Mouse (Mus musculus): Measurements from ENCODE around the gene Usp34.
"Not testable (repeated sequence)": the region's sequence is repeated elsewhere in the genome, so short reads cannot be mapped to it uniquely, and the experiment has no call there.

Usp34 gene

DNA sequence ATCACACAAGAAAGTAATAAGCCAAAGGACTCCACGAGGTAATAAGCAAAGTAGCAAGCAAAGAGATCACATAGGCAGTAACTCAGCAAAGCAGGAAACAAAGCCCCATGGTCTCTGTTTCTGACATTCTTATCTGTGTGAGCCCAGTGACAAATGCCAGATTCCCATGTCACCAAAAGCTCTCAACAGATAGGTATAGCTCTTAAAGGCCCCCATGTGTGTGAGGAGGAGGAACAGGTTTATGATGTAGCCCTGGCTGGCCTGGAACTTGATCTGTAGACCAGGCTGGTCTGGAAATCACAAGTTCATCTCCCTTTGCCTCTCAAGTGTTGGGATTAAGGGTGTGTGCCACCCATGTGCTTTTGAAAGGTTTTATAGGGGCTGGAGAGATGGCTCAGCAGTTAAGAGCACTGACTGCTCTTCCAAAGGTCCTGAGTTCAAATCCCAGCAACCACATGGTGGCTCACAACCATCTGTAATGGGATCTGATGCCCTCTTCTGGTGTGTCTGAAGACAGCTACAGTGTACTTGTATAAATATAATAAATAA, 53.1 kb downstream of the Usp34 start:
- DNase-seq = not testable (repeated sequence)

DNA sequence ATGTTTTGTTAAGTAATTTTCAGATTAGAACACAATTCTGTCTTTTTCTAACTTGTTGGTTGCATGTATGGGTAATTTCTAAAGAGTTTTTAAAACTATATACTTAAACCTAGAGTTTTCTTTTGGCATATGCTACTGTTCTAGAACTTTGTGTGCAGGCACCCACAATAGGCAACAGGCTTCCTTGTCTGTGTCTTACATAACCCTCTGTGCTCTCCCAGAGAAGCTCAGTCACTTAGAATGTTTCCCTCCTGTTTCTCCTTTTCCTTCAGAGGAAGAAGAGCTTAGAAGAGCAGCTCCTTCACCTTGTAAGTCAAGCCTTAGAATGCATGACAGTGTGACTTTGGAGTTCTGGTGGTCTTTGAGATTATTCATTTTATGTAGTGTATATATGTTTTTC, 55.6 kb downstream of the Usp34 start:
- no peak for DNase-seq

DNA sequence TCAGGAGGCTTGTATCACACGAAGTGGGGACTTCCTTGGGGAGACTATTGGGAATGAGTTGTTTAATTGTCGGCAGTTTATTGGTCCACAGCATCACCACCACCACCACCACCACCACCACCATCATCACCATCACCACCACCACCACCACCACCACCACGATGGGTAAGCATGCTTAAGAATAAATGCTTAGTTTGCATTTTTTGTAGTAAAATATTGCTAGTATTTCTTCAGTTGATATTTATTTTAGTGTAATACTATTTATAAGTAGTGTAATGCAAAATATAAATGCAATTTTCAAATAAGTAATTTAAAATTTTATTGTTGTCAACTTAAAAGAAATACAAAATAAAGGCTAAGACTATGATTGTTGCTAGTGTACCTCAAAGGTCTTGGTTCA, 57.7 kb downstream of the Usp34 start:
- DNase-seq = no peak

DNA sequence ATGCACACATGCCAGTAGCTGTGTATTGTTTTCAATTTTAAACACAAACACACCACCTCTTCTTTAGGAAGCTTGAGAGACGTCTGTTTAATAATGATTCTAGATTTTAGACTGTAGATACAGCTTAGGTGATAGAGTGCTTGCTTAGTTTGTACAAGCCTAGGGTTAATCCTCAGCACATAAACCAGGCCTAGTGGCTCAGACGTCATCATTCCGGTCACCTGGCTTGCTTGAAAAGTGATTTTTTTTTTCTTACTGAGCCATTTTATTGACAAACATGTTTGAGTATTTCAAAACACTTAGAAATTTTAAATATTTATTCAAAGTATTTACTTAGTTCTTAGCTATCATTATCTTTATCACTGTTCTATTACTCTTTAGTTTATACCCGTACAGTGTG, 65.3 kb downstream of the Usp34 start:
- no peak for DNase-seq

DNA sequence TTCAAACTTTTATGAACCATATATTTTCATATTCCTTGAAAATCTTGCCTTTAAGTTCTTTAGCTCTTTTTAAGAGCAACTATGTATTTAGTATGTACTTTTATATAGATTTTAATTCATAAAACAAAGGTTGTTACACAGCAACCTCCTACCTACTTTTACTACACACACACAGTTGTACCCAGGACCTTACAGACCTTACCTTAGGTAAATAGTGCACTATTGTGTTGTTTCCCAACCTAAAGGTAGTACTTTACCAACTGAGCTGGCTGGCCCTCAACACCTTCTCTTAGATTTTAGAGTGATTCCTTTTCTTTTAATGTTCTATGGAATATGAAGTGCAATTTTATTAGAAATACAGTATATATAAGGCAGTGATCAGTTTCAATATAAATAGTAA, 65.8 kb downstream of the Usp34 start:
- no peak for DNase-seq

DNA sequence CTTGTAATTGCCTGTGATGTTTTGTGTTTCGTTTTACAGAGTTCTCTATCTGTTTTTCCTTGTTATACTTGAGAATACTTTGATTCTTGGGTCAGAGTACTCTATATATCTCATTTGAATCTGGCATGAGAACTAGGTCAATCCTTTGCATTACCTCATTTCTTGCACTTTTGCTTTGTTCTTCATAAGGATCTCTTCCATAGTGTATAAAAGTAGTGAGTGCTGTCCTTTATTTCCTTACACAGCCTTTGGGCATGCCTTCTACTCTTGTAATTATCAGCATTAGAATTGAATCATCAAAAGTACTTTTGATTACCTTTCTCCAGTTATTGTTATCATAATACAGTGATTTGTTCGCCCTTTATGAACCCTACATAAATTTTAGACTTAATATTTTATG, 73.4 kb downstream of the Usp34 start:
- DNase-seq = no peak

DNA sequence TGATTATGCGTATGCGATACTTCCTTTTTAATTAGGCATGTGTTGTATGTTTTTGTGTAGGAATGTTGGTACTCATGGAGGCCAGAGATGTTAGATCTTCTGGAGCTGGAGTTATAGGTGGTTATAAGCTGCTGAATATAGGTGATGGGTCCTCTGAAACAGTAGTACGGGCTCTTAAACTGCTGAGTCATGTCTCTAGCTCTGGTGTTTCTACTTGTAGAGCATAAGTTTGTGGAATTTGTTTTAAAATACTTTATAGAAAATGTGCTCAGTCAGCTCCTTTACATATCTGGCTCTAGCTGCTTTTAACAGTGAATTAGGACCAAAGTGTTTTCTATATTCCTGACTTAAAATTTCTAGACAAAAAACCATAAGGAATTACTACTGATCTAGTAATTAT, 73.9 kb downstream of the Usp34 start:
- DNase-seq = no peak

DNA sequence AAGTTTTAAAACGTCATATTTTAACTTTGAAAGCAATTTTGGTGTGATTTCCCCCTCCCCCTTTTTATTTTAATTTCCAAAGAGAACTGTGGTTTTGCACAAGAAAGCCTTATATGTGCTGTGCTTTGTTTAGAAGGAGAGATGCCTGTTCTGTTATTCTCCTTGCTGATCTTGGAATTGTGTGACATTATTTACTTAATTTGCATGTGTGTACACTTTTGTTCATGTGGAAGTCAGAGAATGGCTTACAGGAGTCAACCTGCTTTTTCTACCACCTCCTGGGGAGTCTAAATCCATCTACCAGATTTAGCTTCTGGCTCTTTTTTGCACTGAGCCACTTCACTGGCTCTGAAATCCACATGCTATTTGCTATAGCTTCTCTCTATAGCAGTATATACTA, 76.1 kb downstream of the Usp34 start:
- no peak for DNase-seq

DNA sequence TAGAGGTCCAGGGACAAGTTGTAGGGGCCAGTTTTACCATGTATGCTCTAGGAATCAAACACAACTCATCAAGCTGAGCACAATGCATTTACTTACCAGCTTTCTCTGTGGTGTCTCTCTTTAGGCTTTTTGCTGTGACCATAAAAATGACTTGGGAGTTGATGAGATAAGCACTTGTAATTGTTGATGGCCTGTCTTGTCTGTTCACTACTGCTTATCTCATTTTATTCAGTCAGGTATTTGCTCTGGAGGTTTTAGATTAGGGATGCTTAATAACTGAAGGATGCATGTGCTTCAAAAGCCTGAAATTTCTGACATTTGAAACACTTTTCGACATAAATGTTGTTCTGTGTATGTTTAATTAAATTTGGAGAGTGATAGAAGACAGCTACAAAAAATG, 83.0 kb downstream of the Usp34 start:
- DNase-seq = no peak

DNA sequence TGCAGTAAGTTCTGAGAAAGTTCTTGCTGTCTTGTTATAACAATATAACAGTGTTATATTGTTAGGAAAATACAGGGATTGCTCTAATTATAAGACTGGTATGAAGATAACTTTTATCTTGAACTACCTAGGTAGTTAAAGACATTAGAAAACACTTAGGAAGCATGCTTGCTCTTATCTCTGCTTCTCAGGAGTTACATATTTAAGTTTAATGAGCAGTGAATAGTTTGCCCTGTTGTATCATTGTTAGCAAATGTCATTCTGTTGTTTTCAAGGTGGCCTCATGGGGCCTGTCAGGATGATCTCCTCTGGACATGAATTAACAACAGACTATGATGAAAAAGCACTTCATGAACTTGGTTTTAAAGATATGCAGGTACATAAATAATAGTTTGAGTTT, 85.9 kb downstream of the Usp34 start:
- DNase-seq = no peak

DNA sequence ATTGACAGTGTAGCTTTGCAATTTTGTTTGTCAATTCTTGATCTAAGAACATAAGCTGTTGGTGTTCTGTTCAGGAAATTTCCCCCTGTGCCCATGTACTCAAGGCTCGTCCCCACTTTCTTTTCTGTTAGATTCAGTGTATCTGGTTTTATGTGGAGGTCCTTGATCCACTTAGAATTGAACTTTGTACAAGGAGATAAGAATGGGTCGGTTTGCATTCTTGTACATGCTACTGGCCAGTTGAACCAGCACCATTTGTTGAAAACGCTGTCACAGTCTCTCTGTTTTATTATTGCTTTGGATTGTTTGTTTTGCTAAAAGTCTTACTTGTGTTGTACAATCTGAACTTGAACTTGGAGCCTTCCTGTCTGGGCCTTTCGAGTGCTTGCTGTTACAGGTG, 89.9 kb downstream of the Usp34 start:
- DNase-seq = no peak

DNA sequence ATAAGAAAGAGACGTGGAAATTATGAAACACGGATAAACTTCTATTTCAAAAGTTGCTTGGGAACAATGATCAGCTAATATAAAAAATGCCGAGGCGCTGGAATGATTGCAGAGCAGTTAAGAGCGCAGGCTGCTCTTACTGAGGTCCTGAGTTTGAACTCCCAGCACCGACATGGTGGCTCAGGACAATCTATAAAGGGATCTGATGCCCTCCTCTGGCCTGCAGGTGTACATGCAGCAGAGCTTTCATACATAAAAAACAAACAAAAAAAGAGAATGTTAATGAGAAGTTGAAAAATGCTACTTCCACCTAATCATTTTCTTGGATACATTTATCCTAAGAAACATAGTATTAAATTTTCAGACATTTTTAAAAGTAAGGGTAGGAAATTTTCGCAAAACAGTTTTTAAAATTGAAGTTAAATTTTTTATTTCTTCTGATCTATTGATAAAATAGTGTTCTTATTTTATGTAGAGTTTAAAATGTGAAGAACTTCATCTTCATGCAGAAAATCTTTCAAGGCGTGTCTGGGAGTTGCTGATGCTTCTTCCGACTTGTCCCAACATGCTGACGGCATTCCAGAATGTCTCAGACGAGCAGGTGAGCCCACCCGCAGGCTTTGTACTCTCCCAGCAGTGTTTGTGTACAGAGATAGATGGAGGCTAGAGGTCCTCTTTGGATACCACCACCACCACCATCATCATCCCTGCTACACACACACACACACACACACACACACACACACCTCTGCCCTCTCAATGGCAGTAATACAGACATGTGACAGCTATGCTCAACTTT, 94.5 kb downstream of the Usp34 start:
- no peak for DNase-seq

DNA sequence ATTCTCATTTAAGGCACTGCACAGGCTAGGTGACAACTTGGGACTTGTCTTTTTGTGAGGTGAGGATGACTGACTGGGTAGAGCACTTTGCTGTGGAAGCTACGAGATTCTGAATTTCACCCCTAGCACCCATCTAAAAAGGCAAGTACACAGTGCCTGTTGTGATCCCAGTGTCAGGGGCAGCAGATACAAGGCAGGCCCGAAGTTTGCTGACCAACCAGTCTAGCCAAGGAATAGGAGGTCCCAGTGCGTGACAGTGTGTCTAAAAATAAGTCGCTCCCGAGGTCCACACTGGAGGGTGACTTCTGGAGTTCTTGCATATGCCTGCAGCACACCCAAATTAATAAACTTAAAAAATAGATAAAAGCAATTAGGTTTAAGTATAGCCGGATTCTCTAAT, 121.6 kb downstream of the Usp34 start:
- no peak for DNase-seq

DNA sequence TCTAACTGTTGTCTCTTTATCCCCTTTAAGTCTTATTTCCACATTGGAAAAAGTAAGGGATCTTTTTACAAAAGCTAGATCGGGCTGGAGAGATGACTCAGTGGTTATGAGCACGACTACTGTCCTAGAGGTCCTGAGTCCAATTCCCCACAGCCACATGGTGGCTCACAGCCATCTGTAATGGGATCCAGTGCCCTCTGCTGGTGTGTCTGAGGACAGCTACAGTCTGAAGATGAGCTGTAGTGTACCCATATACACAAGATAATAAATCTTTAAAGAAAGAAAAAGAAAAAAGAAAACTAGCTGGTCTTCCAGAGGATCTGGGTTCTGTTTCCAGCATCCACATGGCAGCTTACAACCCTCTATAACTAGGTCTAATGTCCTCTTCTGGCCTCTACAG, 123.3 kb downstream of the Usp34 start:
- no peak for DNase-seq

DNA sequence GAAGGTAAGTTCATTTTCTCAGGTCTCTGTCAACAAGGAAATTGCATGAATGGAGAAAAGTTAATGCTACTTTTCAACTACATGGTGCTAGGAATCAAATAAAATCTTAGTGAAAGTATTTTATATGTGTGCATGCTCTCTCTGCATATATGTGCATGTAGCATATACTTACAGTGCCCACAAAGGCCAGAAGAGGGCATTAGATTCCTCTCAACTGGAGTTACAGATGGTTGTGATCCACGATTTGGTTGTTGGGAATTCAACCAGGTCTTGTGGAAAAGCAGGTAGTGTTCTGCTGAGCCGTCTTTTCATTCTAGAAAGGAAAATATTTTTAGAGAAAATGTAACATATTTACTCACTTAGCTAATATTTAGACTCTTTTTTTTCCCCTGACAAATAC, 129.4 kb downstream of the Usp34 start:
- no peak for DNase-seq

DNA sequence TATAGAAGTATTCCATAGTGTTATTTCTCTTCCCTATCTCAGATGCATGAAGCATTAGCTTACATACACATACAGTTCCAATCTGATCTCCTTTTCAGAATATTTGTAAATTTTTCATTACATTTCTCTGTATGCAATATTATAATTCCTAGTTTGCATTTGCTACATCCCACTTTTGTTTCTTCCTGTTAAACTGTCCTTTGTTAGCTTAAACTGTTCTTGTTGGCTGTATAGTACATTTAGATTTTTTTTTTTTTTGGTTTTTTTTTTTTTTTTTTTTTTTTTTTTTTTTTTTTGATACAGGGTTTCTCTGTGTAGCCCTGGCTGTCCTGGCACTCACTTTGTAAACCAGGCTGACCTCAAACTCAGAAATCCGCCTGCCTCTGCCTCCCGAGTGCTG, 159.2 kb downstream of the Usp34 start:
- DNase-seq = not testable (repeated sequence)

DNA sequence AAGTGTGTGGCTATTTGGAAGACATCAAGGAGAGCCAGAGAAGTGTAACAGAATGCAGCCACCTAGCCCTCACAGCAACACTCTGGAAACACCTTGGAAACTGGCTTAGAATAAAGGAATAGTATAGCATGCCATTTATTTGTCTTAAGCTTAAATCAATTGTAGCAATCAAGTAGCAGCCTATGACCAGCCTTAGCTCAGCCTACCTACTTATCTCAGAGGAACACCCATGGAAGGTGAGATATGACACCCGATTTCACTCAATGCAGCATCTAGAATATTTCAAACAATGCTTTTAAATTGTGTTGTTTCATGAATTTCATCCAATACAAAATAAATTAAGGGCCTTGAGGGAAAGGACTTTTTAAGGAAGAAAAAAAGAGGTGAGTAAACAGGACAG, 183.3 kb downstream of the Usp34 start:
- no peak for DNase-seq

DNA sequence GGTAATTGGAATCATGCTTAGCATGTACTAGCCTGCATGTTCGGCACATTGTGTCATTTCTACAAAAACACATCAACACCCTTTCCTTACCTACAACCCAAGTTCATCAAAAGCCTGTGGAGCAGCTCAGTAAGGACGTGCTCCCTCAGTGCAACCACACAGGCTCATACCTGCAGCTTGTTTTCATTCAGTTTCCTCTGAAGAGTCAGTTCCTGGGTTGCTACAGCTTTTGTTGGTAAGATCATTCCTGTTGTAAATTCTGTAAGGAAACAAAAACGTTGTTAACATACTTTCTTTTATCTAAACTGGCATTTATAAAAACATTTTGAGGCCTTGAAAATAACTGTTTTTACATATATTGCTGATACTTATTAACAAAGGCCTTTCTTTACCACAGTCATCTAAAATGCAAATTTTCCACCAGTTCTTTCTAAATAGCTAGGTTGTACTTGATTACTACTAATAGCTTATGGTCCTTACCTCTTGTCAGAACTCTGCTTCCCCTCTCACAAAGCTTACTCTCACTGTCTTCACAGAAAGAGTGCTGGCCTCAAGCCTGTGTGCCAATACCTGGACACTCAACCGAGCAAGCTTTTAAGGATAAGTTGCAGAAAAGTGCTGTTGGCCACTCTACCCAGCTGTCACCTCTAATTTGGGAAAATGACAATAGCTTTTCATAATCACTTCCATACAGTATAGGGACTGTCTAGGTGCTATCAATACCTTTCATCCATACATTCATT, 185.5 kb downstream of the Usp34 start:
- no peak for DNase-seq

DNA sequence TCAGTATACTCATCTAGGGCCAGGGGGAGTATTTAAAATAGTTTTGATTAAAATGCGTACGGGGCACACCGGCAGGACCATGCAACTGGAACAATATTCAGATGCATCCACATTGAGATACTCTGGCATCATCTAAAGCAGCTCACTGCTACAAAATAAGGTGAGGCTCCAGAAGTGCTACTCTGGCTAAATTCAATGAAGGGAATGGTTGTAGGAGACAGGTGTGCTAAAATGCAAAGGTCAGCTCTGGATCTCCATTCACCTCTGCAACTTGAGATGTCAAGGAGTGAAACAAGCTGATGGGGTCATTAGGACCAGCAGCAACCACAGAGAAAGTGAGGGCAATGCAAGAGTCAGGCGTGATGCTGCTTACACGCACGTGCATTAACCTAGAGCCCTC, 188.5 kb downstream of the Usp34 start:
- no peak for DNase-seq

DNA sequence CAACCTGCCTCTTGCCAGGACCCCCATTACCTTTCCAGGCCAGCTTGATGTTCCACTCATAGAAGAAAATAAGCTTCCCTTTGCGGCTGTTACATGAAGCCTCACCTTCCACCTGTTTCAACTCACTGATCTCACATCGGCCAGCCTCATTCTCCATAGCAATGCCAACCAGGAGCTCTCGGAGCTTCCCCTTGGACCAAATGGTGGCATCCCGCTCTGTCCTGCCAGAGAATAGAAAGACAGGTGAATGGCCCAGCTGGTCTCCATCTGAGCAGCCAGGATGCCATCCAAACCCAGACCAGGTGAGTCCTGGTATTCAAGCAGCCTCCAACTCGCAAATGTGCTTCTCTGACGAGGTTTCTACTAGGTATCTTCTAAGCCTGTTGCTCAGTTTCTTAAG, 190.0 kb downstream of the Usp34 start:
- peak; percentile 12 for DNase-seq

DNA sequence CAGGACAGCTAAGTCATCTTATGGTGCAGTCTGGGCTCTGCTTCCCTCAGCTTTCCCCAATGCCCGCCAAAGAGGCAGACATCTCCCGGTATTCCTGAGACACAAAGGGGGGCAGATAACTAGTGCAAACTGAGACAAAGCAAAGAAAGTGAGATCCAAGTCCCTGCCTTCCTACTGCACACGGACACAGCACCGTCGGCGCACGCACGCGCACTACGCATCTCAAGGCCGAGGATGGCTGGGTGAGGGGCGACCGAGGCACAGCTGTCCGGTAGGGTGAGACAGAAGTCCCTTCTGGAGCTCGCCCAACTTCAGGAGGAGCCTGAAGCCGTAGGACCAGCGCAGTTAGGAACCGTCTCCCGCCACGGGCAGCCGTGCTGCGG, 190.6 kb downstream of the Usp34 start:
- DNase-seq = peak; percentile 84

DNA sequence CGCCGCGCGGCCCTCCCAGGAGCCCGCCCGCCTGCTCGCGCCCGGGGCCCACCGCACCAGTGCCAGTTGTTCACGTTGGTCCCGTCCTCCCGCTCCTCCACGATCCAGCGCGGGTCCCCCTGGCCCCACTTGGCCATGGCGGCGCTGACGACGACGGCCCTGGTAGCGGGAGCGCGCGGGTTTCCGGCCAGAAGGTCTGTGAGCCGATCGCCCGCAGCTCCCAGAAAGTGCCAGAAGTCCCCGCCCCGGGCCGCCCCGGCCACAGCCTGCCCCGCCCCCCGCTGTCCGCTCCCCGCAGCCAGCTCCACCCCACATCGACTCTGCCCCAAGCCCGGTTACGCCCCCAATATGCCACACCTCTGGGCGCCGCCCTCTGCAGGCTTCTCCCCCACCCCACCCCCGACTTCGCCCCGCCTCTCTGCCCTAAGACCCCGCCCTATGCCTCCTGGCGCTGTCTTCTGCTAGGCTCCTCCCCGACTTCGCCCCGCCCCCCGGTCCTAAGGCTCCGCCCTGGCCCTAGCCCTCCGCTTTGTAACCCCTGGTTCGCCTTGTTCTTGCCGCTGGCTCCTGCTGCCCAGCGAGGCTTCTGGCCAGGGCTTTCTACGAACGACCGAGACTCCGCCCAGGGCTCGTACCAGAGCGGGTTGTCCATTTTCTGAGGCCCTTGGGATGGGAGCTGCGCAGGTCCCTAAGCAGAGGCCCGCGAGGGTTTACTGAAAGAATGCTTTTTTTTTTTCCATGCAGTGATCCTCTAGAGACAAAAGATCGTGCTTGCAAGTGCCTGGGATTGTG, 191.2 kb downstream of the Usp34 start, which contains the start of gene Ahsa2:
Gene Ahsa2, minus strand, starts transcription at position 313 of the 792 bp plus-strand sequence.
- peak; percentile 99 for DNase-seq

DNA sequence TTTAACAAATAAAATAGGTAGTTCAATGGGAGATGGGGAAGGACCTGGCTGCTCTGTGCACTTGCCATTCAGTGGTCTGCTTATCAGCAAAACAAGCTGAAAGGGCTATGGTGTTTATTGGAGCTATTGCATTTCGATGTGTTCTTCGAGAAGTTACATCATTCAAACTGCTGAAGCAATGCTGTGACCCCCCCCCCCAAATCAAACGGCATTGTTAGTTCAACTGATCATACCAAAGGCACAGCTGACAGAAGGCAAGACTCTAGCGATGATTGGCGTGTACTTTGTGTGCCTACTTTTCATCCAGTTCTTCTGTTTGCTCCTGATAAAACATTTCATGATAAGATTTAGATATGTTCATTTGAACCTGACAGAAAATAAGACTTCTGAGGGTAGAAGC, 191.9 kb downstream of the Usp34 start:
- DNase-seq = no peak
